Mouse (Mus musculus): ENCODE data around the gene 2310034G01Rik. TPM values are rescaled to one million over a fixed set of nuclear protein-coding genes. Genes with fewer than 3 reads are reported as not detected.
A peak's percentile ranks its signal among the peaks of the same experiment; 100 is the strongest.

The 2310034G01Rik gene
- total RNA-seq, 2 experiments from 2014 or later, result 0.19 to 0.20 TPM

GRCm38 (mm10) chr19:46362104-46362503 is 12.0 kb upstream of the 2310034G01Rik start:
- no peak for DNase-seq
- intact Hi-C loops (cut with DNase I), result no loop called here

GRCm38 (mm10) chr19:46358381-46358780 is 8.3 kb upstream of the 2310034G01Rik start:
- DNase-seq, result no peak
- intact Hi-C loops (cut with DNase I), result no loop called here

GRCm38 (mm10) chr19:46357344-46358280 is 7.5 kb upstream of the 2310034G01Rik start:
- DNase-seq, result peak; percentile 43 to 47
- intact Hi-C loops (cut with DNase I), result loop anchor here (2.0 kb wide), 1 partner anchor 19 kb away; the partner anchor contains the start of gene Cuedc2

GRCm38 (mm10) chr19:46356701-46357138 is 6.6 kb upstream of the 2310034G01Rik start:
- DNase-seq, result peak; percentile 87 to 88
- intact Hi-C loops (cut with DNase I), result loop anchor here (2.0 kb wide), 1 partner anchor 18 kb away; the partner anchor contains the start of gene Cuedc2

- intact Hi-C loops (cut with DNase I), result no loop called here
- DNase-seq, result no peak
Observed at GRCm38 (mm10) chr19:46349550-46349949, 552 bp downstream of the 2310034G01Rik start.

- intact Hi-C loops (cut with DNase I), result loop anchor here (1.0 kb wide), 1 partner anchor 10 kb away; no protein-coding TSS in a partner anchor
- DNase-seq, result peak; percentile 79 to 82
Observed at GRCm38 (mm10) chr19:46348761-46349458, 1.2 kb downstream of the 2310034G01Rik start.

GRCm38 (mm10) chr19:46347936-46348668 is 2.0 kb downstream of the 2310034G01Rik start:
- DNase-seq, result no peak
- intact Hi-C loops (cut with DNase I), result loop anchor here (1.0 kb wide), 1 partner anchor 9 kb away; no protein-coding TSS in a partner anchor

- no peak for DNase-seq
- intact Hi-C loops (cut with DNase I), result no loop called here
Observed at GRCm38 (mm10) chr19:46347146-46347545, 3.0 kb downstream of the 2310034G01Rik start.

- intact Hi-C loops (cut with DNase I), result no loop called here
- DNase-seq, result no peak
Observed at GRCm38 (mm10) chr19:46344710-46345419, 5.2 kb downstream of the 2310034G01Rik start.

- intact Hi-C loops (cut with DNase I), result loop anchor here (1.0 to 5.0 kb wide), 3 partner anchors 9 to 103 kb away; no protein-coding TSS in a partner anchor
Observed at GRCm38 (mm10) chr19:46339287-46339971, 10.7 kb downstream of the 2310034G01Rik start.

GRCm38 (mm10) chr19:46338942-46339286 is 11.2 kb downstream of the 2310034G01Rik start:
- intact Hi-C loops (cut with DNase I), result loop anchor here (1.0 to 5.0 kb wide), 4 partner anchors 9 to 103 kb away; no protein-coding TSS in a partner anchor
- no peak for DNase-seq

More at GRCm38 (mm10) chr19:46339287-46339971, 10.7 kb downstream of the 2310034G01Rik start:
- DNase-seq, result peak; percentile 76 to 78

- DNase-seq, result peak; percentile 99
- intact Hi-C loops (cut with DNase I), result loop anchor here (1.0 to 5.0 kb wide), 3 partner anchors 18 to 104 kb away; no protein-coding TSS in a partner anchor
Observed at GRCm38 (mm10) chr19:46338331-46338936, 11.7 kb downstream of the 2310034G01Rik start, which contains the start of gene Cuedc2. Gene Cuedc2, minus strand, starts transcription at chr19:46338702.

- DNase-seq, result no peak
- intact Hi-C loops (cut with DNase I), result loop anchor here (1.0 to 5.0 kb wide), 3 partner anchors 19 to 104 kb away; no protein-coding TSS in a partner anchor
Observed at GRCm38 (mm10) chr19:46337719-46338330, 12.3 kb downstream of the 2310034G01Rik start.

- intact Hi-C loops (cut with DNase I), result no loop called here
Observed at GRCm38 (mm10) chr19:46333906-46334305, 16.2 kb downstream of the 2310034G01Rik start.

GRCm38 (mm10) chr19:46332721-46333339 is 17.3 kb downstream of the 2310034G01Rik start:
- DNase-seq, result no peak
- intact Hi-C loops (cut with DNase I), result no loop called here

More at GRCm38 (mm10) chr19:46333906-46334305, 16.2 kb downstream of the 2310034G01Rik start:
- no peak for DNase-seq

GRCm38 (mm10) chr19:46331936-46332335 is 18.2 kb downstream of the 2310034G01Rik start:
- no peak for DNase-seq
- intact Hi-C loops (cut with DNase I), result no loop called here

- DNase-seq, result no peak
- intact Hi-C loops (cut with DNase I), result no loop called here
Observed at GRCm38 (mm10) chr19:46331326-46331725, 18.8 kb downstream of the 2310034G01Rik start.

Measured in heart, postnatal 10 days (tissue).